Mouse (Mus musculus): ENCODE data around the gene Idh2.

Gene Idh2

DNA sequence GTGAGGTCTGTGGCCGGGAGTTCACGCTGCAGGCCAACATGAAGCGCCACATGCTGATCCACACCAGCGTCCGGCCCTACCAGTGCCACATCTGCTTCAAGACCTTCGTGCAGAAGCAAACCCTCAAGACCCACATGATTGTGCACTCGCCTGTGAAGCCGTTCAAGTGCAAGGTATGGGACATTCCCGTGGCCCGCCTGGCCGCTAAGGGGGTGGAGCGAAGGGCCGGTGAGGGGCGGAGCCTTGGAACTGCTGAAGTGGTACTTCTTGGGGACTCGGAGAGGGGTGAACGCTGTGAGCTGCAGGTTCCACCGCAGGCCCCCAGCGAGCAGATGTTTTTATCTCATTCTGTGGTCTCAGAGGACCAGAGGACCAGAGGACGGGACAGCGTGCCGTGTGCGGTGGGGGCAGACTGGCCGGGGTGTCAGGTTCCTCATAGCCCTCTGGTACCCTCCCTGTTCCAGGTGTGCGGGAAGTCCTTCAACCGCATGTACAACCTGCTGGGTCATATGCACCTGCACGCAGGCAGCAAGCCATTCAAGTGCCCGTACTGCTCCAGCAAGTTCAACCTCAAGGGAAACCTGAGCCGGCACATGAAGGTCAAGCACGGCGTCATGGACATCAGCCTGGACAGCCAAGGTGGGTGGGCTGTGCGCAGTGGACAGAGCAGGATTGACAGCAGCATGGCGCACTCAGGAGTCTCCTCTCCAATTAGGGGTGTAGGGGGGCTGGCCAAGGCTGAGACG, 29.0 kb downstream of the Idh2 start:
- no peak for DNase-seq (ENCODE audit: low spot score in 2 of 2)

DNA sequence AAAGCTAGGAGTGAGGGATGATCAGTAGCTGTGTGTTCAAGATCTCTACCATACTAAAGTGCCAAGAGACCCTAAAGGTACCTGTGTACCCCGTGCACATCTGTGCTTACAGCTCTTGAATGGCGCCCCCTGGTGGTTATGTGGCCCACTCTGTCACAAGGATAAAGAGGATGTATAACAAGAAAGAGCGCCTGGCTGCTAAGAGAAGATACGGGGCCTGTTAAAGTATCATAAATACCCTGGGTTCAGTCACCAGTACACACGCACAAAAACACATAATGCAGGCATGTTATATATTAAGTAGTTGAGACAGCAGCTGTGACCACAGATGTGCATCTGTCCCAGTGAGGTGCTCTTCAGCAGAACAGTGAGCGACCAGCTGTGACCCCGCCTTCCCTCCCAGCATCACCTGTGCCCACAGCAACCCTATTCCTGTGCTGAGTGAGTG, 30.7 kb downstream of the Idh2 start:
- DNase-seq (ENCODE audit: low spot score in 2 of 2) = no peak

DNA sequence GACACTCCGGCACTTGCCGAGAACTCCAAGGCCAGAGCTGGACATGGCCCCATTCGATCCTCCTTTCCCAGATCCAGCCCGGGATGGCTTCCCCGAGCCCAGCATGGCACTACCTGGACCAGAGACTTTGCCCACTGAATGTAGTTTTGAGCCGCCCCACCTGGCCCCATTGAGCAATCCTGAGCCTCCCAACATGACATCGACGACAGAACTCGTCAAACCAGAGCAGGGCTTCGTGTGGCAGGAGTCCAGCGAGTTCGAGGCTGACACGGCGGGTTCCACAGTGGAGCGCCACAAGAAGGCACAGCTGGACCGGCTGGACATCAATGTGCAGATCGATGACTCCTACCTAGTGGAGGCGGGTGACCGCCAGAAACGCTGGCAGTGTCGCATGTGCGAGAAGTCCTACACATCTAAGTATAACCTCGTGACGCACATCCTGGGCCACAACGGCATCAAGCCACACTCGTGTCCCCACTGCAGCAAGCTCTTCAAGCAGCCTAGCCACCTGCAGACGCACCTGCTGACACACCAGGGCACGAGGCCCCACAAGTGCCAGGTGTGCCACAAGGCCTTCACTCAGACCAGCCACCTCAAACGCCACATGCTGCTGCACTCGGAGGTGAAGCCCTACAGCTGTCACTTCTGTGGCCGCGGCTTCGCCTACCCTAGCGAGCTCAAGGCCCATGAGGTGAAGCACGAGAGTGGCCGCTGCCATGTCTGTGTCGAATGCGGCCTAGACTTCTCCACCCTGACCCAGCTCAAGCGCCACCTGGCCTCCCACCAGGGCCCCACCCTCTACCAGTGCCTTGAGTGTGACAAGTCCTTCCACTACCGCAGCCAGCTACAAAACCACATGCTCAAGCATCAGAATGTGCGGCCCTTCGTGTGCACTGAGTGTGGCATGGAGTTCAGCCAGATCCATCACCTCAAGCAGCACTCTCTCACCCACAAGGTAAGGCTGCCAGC, 33.3 kb downstream of the Idh2 start:
- DNase-seq (ENCODE audit: low spot score in 2 of 2) = no peak

DNA sequence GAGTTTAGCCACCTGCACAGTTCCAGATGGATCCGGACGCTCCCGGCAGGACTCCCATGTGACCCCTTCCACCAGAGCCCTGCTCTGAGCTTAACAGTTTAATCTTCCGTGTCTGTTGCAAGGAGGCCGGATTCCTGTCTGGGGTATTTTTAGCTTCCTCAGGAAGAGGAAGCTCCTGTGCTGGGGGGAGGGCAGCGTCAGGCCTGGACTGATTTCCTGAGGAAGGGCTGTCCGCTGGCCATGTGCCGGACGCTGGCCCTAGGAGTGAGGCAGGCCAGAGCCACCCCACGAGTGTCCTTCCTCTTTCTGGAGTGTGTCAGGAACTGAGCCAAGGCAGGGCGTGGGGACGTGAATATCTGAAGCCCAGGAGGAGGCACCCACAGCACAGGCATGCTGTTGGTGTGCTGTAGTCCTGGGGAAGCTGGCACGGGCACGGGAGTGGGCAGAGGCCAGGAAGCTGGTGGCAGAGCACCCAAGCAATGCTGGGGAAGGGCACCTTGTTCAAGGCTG, 36.3 kb downstream of the Idh2 start:
- peak; percentile 69 to 71 for DNase-seq (ENCODE audit: low spot score in 2 of 2)

DNA sequence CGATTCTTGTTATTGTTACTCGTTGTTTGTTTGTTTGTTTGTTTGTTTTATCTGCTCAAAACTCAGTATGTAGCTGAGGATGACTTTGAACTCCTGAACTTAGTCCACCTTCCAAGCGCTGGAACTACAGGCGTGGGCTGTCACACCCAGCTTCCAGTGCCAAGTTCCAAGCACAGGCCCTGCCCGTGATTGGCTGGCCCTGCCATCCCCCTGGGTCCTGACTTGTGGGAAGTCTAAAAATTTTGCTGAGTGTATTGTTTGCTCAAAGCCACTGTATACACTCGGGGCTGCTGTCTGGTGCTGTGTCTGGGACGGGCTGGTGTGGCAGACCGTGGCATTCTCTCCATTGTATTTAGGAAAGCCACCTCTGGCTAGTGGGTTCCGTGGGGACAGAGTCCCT, 37.4 kb downstream of the Idh2 start:
- no peak for DNase-seq (ENCODE audit: low spot score in 2 of 2)

DNA sequence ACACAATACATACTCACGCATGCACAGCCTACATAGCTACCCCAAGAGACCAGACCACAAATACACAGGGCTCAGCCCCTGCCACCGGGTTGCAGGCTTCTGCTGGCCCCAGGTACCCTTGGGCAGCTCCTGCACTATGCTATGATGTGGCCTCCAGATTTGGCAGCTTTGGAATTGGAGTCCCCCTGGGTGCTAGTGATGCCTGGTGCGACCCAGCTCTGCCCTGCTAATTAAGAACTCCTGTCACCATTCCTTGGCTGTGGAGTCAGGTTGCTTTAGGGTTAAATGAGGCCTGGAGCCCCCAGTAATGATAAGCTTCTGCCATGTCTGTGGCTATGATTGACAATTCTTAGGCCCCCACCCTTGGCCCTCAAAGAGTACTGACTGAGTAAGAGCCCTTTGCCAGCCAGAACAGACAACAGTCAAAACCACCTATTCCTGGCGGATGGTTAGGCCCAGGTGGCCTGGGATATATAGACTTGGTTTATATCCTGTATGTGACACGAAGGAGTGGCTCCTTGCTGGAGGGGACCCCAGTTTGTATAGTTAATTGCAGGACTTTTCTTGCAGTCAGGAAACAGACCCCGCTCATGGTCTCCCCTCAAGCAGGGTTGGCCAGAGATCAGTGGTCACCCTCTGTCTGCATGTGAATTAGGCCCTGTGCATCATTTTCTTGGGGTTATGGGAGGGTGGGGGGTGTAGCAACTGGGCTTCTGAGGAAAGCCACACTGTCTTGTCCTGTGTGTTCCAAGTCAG, 38.1 kb downstream of the Idh2 start:
- no peak for DNase-seq (ENCODE audit: low spot score in 2 of 2)

DNA sequence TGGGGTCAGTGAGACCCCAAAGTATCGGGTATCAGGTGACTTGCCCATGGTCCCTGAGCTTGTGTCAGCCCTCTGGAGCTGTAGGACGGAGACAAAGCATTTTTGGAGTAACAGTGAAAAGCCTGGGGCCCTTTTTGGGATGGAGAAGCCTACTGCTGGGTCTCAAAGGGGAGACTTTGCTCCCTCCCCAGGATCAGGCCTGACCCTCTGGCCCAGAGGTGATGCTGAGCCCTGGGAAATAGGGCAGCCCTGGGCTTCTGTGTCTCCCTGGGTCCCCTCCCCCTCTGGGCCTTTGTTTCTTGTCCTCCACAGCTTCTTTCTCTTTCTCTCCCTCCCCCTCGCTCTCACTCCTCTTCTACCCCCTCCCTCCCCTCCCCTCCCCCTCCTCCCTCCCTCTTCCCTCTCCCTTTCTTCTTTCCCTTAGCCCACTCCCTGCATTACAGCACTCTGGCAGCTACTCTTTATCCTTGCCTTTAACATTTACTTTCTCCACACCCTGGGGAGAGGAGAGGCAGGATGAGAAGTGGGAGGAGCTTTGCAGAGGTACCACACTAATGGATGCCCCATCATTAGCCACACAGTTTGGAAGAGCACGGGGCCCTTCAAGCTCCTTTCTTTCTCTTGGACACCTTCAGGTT, 39.1 kb downstream of the Idh2 start:
- no peak for DNase-seq (ENCODE audit: low spot score in 2 of 2)

DNA sequence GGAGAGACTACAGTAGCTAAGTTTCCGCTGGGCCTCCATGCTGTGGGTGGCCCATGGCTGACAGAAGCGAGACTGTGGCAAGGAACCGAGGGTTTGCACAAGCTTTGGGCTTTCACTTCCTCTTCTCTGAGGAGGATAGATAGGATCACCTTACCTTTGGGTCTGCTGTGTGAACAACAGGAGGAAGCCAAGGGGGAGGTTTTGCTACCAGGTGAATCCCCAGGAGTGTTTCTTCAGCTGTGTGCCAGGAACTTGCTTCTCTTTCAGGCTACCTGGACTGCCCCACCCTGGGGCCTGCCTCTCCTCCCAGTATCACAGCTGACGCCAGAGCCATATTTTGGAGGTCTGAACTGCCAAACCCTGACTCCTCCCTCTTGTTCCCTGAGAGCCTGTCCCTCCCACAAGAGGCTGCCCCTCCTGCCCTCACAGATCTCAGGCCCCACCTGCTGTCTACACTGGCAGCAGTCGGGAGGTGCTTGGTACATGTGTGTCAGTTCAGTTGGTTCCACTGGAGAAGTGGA, 40.2 kb downstream of the Idh2 start:
- DNase-seq (ENCODE audit: low spot score in 2 of 2) = no peak

DNA sequence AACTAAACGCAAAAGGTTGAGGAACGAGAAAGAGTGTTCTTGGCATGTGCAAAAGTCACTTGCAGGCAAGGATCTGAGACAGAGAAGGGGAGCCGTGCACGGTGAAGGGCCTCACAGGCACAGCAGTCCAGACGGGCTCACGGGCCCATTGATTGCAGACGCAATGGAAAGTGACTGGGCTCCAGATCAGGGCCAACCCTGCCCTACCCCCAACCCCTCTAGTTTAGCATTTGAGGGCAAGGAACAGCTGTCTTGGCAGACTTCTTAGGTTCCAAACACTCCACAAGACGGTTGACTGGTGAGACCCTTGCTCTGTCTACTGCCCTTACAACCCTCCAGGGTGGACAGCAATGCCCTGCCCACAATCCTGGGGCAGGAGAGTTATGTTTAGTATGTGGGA, 41.7 kb downstream of the Idh2 start:
- DNase-seq (ENCODE audit: low spot score in 2 of 2) = no peak

DNA sequence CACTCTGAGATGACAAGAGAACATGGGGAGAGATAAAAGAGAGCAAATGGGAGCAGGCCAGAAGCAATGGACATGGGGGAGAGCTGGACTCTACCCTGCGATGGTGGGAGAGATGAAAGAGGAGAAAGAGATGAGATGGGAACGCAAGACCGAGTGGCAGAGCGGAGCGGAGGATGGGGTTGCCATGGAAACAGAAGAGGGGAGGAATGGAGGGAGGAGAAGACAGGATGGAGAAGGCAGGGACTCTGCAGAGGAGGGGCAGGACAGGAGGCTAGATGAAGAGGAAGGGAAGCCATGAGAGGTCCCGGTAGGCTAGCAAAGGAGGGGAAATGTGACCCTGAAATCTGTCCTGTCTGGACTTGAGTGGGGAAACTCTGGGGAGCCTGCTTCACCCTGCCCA, 42.9 kb downstream of the Idh2 start:
- DNase-seq (ENCODE audit: low spot score in 2 of 2) = no peak

DNA sequence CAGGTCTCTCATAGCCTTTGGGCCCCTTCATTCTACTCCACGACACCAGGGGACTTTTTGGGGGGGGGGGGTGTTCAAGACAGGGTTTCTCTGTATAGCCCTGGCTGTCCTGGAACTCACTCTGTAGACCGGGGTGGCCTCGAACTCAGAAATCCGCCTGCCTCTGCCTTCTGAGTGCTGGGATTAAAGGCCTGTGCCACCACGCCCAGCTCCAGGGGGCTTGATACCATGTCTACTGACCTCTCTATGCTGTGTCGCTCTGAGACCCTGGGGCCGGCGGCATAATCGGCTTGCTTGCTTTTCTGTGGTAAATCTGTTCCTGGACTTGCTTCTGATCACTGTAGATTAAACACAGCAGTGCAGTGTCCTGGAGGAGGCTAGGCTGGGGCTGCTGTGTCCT, 44.0 kb downstream of the Idh2 start:
- no peak for DNase-seq (ENCODE audit: low spot score in 2 of 2)

DNA sequence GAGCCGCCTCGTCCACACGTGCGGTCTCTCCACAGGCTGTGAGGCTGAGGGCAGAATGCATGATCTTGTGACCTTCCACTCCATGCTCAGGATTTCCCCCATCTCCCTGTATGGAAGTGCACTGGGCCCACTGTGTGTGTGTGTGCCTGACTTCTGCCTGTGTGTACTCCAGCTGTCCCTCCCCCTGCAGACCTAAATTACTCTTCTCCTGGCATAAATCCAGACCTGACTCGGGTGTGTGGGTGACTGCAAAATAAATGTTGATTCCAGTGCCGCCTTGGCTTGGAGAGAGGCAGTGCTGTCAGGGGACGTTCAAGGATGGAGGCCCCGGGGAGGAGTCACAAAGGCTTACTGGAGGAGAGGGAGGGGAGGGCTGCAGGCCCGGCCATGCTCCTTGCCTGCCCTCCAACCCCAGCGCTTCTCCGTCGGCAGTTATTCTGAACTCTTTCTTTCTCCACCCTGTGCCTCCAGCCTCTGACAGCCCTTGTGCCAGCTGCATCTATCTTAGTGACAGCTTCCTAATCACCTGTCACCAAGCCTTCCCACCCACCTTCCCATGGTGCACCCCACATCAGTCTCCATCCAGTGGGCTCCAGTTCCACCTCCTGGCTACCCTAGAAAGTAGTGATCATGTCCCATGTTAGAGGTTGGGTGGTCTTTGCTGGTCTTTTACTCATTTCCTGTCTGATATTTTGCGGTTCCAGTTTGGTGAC, 45.4 kb downstream of the Idh2 start:
- DNase-seq (ENCODE audit: low spot score in 2 of 2) = no peak

DNA sequence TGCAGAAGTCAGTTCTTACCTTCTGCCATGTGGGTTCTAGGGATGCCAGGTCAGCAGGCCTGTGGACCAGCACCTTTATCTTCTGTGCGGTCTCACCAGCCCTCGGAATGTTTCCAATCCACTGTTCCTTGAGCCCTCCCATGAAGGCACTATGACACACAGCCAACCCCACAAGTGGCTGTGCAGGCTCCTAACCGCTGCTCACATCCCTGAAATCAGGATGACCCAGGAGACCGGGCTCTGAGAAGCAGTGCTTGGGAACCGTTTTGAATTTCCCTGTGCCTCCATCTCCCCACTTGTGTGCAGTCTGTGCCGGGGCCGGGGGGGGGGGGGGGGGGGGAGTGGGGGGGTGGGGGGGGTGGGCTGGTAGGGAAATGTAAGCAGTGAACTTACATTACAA, 46.9 kb downstream of the Idh2 start:
- DNase-seq (ENCODE audit: low spot score in 2 of 2) = no peak

DNA sequence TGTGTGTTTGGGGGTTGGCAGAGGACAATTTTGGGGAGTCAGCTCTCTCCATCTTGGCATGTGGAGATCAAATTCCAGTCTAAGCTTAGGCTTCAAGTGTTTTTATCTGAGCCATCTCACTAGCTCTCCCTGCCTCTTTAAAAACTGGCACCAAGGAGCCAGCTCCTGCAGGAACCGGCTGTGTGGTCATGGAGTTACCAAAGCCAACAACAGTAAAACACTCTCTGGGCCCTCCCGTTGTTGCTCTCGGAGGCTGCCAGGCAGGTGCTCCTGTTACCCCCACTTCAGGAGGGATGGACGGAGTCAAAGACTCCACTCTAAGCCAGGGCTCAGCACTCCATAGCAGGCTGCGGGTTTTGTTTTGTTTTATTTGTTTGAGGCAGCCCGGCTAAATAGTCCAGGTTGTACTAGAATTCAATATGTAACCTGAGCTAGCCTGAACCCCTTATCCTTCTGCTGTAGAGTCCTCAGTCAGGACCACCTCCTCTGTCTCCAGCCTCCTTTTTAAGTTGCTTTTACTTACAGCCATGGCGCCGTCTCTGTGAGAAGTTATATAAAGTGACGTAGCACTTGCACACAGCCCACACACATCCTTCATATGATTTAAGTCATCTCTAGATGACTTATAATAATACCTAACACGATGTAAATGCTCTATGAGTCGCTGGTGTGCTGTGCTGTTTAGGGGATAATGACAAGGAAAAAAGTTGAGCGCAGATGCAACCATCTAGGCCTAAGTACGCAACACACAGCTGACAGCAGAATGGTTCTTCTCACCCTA, 48.3 kb downstream of the Idh2 start:
- DNase-seq (ENCODE audit: low spot score in 2 of 2) = no peak

DNA sequence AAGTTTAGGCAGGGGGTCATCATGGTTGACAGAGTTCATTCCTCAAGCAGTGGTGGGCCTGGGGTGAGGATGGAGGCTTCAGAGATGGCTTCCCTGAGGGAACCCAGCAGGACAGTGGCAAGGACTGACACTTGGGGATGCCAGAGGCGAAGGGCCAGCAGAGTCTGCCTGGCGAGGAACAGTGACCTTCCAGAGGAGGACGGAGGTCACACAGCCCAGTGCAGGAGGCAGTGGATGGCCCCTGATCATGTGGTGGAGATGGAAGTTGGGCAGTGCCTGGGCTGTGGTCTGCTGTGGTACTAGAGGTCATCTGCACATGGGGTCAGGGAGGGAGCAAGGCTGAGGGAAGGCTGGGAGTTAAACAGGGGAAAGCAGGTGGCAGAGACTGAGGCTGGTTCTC, 49.9 kb downstream of the Idh2 start:
- no peak for DNase-seq (ENCODE audit: low spot score in 2 of 2)

DNA sequence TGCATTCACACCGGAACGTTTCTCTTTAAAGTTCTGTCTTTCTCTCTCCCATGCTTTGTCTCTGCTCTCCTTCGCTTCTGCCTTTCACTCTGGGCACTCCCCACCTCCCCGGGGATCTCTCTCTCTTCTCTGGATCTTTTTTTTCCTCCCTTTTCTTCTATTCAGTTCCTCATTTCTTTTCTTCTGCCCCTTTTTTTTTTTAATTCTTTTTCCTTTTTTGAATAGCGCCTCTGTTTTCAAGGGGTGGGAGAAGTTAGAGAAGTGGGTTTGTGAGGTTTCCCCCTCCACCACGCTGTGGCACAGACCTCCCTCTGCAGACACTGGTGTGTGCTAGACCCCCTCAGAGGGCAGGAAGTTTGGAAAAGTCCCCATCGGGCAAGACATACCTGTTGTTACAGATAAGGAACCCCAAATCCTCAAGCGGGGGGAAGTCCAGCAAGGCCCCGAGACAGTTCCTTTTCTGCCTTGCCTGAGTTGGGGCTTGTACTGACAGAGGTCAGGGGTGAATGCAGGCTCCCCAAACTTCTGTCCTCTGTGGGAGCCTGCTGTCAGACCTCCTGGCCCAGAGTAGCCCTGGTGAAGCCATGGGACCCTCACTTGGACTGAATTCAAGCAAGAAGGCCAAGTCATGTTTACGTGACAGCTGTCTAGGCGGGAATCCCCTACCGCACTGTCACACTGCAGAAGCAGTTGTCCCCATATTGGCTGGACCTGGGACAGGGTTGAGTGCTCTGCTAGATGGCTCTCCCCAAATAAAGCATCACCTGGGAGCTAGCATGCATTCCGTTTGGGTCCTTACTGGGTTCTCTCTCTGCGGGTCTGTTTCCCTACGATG, 51.1 kb downstream of the Idh2 start:
- no peak for DNase-seq (ENCODE audit: low spot score in 2 of 2)

DNA sequence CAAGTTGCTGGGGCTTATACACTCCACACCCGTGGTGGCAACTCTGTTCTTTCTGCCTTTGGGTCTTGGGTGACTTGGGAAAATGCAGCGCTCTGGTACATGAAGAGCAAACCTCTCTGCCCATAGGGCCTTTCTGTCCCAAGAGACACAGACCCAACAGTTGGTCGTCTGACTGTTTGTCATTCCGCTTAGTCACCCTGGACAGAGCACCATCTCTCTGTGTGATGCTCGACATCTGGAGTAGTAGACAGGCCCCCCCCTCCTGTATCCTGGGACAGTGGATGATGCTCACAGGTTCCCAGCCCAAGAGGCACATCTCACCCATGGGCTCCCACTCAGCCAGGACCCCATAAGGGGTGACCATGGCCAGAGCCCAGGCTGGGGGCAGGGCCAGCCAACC, 51.9 kb downstream of the Idh2 start:
- DNase-seq (ENCODE audit: low spot score in 2 of 2) = no peak

DNA sequence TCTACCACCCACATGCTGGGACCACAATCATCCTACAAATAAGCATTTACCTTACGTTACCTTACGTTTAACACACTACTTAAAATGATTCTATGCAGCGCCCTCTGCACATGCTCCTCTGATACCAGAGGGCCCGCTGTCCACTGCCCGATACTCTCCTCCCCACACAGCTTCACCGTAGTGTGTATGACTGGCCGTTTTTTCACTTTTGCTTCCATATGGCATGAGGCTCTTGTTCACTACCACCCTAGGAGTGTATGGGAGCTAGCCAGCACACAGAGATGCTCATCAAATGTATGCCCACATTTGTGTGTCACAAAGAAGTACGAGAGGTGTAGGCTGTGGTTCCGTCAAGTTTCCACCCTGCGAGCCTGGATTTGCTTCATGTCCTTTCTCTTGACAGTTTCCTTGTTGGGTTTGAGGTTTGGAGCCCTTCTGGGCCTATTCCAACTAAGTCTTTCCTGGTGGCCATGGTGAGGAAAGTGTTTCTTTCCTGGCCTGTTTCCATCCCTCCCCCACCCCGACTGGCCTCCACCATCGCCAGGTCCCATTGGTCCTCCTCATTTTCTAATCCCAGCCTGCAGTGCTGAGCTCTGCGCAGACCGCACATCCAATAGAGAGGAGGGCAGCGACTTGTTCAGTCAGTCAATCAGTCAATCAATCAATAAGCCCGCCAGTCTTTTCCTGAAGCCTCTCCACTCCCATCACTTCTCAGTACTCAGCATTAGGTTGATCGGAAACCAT, 52.9 kb downstream of the Idh2 start:
- no peak for DNase-seq (ENCODE audit: low spot score in 2 of 2)
